Mouse (Mus musculus) limb, embryonic 12.5 days (tissue): ENCODE data around the gene Arid1b. TPM values are rescaled to one million over a fixed set of nuclear protein-coding genes. Genes with fewer than 3 reads are reported as not detected.

Experiments used
- ATAC-seq: fragments of 200-750 bp; cut with Nextera tagmentation; 2 replicates; pipeline ENCODE4 v1.8.0; 2017; ENCODE audit warnings: low read depth, moderate TSS enrichment; ENCODE audit not compliant: insufficient number of reproducible peaks, insufficient read depth, low FRiP score, low TSS enrichment
- H3K27ac ChIP-seq: fragments of 300-500 bp; sonication (generic); 2 replicates; pipeline ENCODE4 v1.5.1; 2016; ENCODE audit warnings: mild to moderate bottlenecking, moderate library complexity
- H3K27me3 ChIP-seq: fragments of 300-500 bp; sonication (generic); 2 replicates; pipeline ENCODE4 v1.6.1; 2016; ENCODE audit warnings: mild to moderate bottlenecking, moderate library complexity
- H3K36me3 ChIP-seq: fragments of 300-500 bp; sonication (generic); 2 replicates; pipeline ENCODE4 v1.6.1; 2016; ENCODE audit warnings: mild to moderate bottlenecking, moderate library complexity
- H3K4me1 ChIP-seq: fragments of 300-500 bp; sonication (generic); replicated peaks from 2 replicates; pipeline ENCODE4 v1.6.1; 2016
- H3K4me2 ChIP-seq: fragments of 300-500 bp; sonication (generic); 2 replicates; pipeline ENCODE4 v1.6.1; 2016; ENCODE audit warnings: mild to moderate bottlenecking, moderate library complexity
- H3K4me3 ChIP-seq: fragments of 300-500 bp; sonication (generic); replicated peaks from 2 replicates; pipeline ENCODE4 v1.5.1; 2016; ENCODE audit warnings: mild to moderate bottlenecking
- H3K9ac ChIP-seq: fragments of 300-500 bp; sonication (generic); replicated peaks from 2 replicates; pipeline ENCODE4 v1.6.1; 2016; ENCODE audit warnings: mild to moderate bottlenecking, moderate library complexity
- H3K9me3 ChIP-seq: fragments of 300-500 bp; sonication (generic); 2 replicates; pipeline ENCODE4 v1.6.1; 2016; ENCODE audit warnings: mild to moderate bottlenecking, moderate library complexity
- WGBS: fragments of 180-500 bp; shearing (Covaris S2); methylation state at CpG from one replicate; pipeline ENCODE4 v1.1.7; 2016; 5-methylcytosine and 5-hydroxymethylcytosine counted together
- polyA plus RNA-seq: library from polyadenylated mRNA; unstranded; fragments of >200 nt; fragmentation: Nextera tagmentation; extraction: Ambion mirVana; gene quantifications from 2 replicates; pipeline ENCODE4 v1.2.1, GENCODE M21; 2016

Arid1b gene
- polyA plus RNA-seq, 1 experiment from 2014 or later, result 18.2 TPM

DNA sequence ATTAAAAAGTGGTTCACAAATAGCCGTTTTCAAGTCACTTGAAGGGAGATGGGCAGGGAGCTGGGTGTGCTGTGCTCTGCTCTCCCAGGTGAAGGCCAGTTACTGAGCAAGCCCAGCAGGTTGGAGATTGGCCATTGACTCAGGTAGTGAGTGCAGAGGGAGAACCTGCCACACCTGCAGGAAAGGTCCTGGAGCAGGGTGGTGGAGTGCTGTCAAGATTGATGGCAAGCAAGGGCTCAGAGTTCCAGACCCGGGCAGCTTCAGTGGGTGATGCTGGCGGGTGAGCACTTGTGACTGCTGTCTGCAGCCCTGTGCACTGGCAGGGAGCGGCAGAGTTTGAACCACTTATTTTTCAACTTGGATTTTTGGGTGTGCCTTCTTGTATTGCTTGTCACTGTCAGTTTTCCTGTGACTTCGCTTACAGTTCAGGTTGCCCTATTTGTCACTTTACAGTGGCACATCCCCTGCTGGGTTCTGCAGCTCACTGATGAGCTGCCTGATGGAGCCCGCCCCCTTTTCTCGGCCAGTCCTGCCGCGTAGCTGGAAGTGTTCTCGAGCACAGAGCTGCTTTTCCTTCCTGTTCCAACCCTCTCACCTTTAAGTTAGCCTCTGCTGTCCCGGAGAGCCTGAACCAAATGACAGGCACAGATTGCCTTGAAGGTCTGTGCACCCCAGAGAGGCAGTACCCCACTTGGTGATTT is 27.3 kb downstream of the Arid1b start:
- Histone ChIP-seq H3K4me3 (no peak overlapping the region), H3K27me3 (no peaks in the 10 kb centered on the region), H3K9me3 (no peaks in the 10 kb centered on the region), H3K4me2 (0 out of 2 replicates have a peak overlapping the region, but pooled peaks have one; percentile 4), H3K4me1 (peaks cover 46% of the 10 kb centered on the region), H3K36me3 (peaks cover 8% of the 10 kb centered on the region; the same call in 1 of the 2 replicates), H3K27ac (no peak overlapping the region), H3K9ac (no peak overlapping the region)
- 0 out of 2 replicates have a peak, but pooled peaks have one; percentile 63 for ATAC-seq
- 25% methylated on average over 11 of the region's 11 CpGs for WGBS

DNA sequence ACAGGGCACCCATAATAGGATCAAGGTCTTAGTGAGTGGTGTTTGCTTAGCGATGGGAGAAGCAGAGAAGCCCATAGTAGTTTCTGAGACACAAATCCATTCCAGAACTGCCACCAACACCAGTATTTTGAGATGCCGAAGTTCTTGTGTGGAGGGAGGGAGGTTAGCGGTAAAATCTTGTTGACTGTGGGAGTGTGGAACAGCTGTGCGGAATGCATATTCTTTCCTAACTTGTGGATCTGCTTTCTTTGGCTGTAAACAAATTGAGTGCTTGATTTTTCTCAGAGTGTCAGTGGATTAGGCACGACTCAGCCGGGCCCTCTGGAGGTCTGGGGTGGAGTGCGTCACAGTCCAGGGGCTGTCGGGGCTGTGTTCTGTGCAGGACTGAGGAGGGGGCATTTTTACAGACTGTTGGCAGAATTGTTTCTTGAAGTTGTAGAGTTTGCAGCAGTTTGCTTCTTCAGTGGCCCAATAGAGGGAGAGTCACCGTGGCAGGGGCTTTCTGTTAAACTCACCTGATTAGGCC is 27.9 kb downstream of the Arid1b start:
- Histone ChIP-seq H3K27me3 (no peaks in the 10 kb centered on the region), H3K4me1 (peaks cover 43% of the 10 kb centered on the region), H3K4me3 (no peak overlapping the region), H3K4me2 (0 out of 2 replicates have a peak overlapping the region, but pooled peaks have one; percentile 4), H3K9ac (no peak overlapping the region), H3K9me3 (no peaks in the 10 kb centered on the region), H3K36me3 (peaks cover 8% of the 10 kb centered on the region; the same call in 1 of the 2 replicates), H3K27ac (no peak overlapping the region)
- WGBS, result 54% methylated on average over 9 of the region's 9 CpGs
- ATAC-seq, result no peak

- 84% methylated on average over 10 of the region's 10 CpGs for WGBS
- H3K27ac ChIP-seq, result no peak overlapping the region
- H3K27me3 ChIP-seq, result no peaks in the 10 kb centered on the region
- ATAC-seq, result no peak
- no peak overlapping the region for H3K9ac ChIP-seq
- no peak overlapping the region for H3K4me3 ChIP-seq
- no peaks in the 10 kb centered on the region for H3K9me3 ChIP-seq
- peaks cover 8% of the 10 kb centered on the region; the same call in 1 of the 2 replicates for H3K36me3 ChIP-seq
- H3K4me2 ChIP-seq, result no peak overlapping the region
- peaks cover 35% of the 10 kb centered on the region for H3K4me1 ChIP-seq
Measured at GRCm38 (mm10) chr17:5023745-5024144, 29.6 kb downstream of the Arid1b start.

DNA sequence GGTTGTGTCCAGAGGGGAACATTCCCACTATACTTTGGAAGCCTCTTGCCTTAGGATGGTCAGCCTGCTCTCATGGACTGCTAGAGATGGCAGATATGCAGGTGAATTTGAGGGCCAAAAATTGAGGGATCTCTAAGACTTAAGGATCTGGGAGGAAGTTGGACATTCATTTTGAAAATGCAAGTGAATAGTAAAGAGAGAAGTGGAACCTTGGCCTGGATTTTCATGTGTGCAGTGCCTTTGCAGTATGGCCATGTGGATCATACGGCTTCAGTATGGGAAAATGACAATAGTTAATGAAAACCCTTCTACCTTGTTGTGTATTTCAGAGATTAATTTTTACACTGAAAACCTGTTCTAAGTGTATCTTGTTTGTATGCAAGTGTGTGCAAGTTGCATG is 31.3 kb downstream of the Arid1b start:
- no peak overlapping the region for H3K4me3 ChIP-seq
- no peak overlapping the region for H3K4me2 ChIP-seq
- no peaks in the 10 kb centered on the region for H3K27me3 ChIP-seq
- H3K9me3 ChIP-seq, result no peaks in the 10 kb centered on the region
- no peaks in the 10 kb centered on the region for H3K36me3 ChIP-seq
- no peak overlapping the region for H3K27ac ChIP-seq
- 94% methylated on average over 1 of the region's 1 CpGs for WGBS
- no peak for ATAC-seq
- H3K9ac ChIP-seq, result no peak overlapping the region
- H3K4me1 ChIP-seq, result peaks cover 34% of the 10 kb centered on the region

DNA sequence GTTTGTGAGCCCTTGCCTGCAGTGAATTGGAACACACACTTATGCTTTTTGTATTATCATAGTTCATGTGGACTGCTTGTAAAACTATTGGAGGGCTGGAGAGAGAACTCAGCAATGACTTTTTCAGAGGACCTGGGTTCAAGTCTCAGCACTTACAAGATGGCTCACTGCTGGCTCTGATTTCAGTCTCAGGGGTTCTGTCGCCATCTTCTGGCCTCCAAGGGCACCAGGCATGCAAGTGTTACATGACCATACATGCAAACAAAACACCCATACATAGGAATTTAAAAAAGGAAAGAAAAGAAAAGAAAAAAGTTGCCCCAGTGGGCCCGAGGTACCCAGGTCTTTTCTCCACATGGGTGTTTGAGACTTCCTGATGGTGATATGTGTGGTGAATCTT is 32.4 kb downstream of the Arid1b start:
- H3K4me1 ChIP-seq, result peaks cover 23% of the 10 kb centered on the region
- H3K27me3 ChIP-seq, result no peaks in the 10 kb centered on the region
- H3K36me3 ChIP-seq, result no peaks in the 10 kb centered on the region
- no peak overlapping the region for H3K4me3 ChIP-seq
- H3K9ac ChIP-seq, result no peak overlapping the region
- WGBS, result 67% methylated on average over 2 of the region's 2 CpGs
- no peak for ATAC-seq
- H3K27ac ChIP-seq, result no peak overlapping the region
- no peak overlapping the region for H3K4me2 ChIP-seq
- no peaks in the 10 kb centered on the region for H3K9me3 ChIP-seq

GRCm38 (mm10) chr17:5029148-5029547 is 35.0 kb downstream of the Arid1b start:
- no peak overlapping the region for H3K9ac ChIP-seq
- peaks cover 4% of the 10 kb centered on the region; the same call in 1 of the 2 replicates for H3K4me1 ChIP-seq
- H3K4me3 ChIP-seq, result no peak overlapping the region
- ATAC-seq, result no peak
- no peaks in the 10 kb centered on the region for H3K27me3 ChIP-seq
- WGBS, result 90% methylated on average over 4 of the region's 4 CpGs
- no peaks in the 10 kb centered on the region for H3K9me3 ChIP-seq
- H3K4me2 ChIP-seq, result no peak overlapping the region
- H3K27ac ChIP-seq, result no peak overlapping the region
- no peaks in the 10 kb centered on the region for H3K36me3 ChIP-seq

- H3K9ac ChIP-seq, result no peak overlapping the region
- H3K4me2 ChIP-seq, result no peak overlapping the region
- no peak overlapping the region for H3K27ac ChIP-seq
- H3K27me3 ChIP-seq, result no peaks in the 10 kb centered on the region
- H3K4me1 ChIP-seq, result peaks cover 5% of the 10 kb centered on the region
- 92% methylated on average over 2 of the region's 2 CpGs for WGBS
- ATAC-seq, result no peak
- H3K9me3 ChIP-seq, result no peaks in the 10 kb centered on the region
- no peak overlapping the region for H3K4me3 ChIP-seq
- H3K36me3 ChIP-seq, result no peaks in the 10 kb centered on the region
Measured at GRCm38 (mm10) chr17:5030290-5030689, 36.2 kb downstream of the Arid1b start.

DNA sequence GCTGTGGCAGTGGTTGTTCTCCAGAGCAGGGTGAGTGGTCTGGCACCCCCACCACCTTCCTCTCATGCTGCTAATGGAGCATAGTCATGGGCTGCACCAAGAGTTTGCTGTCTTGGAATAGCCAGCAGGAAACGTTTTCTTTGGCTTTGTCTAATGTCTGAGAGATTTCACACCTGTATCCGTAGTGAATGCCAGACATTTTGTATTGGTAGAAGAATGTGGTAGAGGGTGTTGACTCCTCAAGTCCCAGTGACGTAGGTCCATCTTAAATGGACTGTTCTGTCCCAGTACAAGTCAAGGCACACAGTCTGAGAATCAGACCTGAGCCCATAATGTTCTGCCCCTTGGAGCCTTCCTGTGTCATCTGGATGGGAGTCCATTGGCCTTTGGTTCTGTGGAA is 39.2 kb downstream of the Arid1b start:
- peaks cover 33% of the 10 kb centered on the region for H3K4me1 ChIP-seq
- WGBS, result 73% methylated on average over 3 of the region's 3 CpGs
- H3K27ac ChIP-seq, result no peak overlapping the region
- no peaks in the 10 kb centered on the region for H3K27me3 ChIP-seq
- H3K9ac ChIP-seq, result no peak overlapping the region
- H3K4me3 ChIP-seq, result no peak overlapping the region
- no peaks in the 10 kb centered on the region for H3K9me3 ChIP-seq
- H3K4me2 ChIP-seq, result no peak overlapping the region
- H3K36me3 ChIP-seq, result no peaks in the 10 kb centered on the region
- no peak for ATAC-seq

DNA sequence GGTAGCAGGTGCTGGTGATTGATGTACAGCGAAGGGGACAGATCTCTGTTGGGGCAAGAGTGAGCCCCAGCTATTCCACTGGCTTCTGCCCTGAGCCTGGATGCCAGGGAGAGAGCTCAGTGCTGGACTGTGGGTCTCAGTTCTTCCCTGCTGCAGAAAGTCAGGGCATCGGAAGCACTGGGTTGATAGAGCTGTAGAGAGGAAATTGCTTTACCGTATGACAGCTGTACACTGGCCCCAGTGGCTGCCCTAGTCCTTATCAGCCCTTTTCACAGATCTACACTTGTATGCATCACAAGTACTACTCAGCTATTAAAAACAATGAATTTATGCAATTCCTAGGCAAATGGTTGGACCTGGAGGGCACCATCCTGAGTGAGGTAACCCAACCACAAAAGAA is 40.1 kb downstream of the Arid1b start:
- H3K9ac ChIP-seq, result no peak overlapping the region
- no peak for ATAC-seq
- WGBS, result 85% methylated on average over 3 of the region's 3 CpGs
- no peak overlapping the region for H3K4me2 ChIP-seq
- H3K27ac ChIP-seq, result no peak overlapping the region
- no peaks in the 10 kb centered on the region for H3K9me3 ChIP-seq
- no peak overlapping the region for H3K4me3 ChIP-seq
- no peaks in the 10 kb centered on the region for H3K27me3 ChIP-seq
- no peaks in the 10 kb centered on the region for H3K36me3 ChIP-seq
- H3K4me1 ChIP-seq, result peaks cover 39% of the 10 kb centered on the region

- WGBS, result 42% methylated on average over 2 of the region's 2 CpGs
- no peak overlapping the region for H3K27ac ChIP-seq
- H3K27me3 ChIP-seq, result no peaks in the 10 kb centered on the region
- no peaks in the 10 kb centered on the region for H3K9me3 ChIP-seq
- peaks cover 10% of the 10 kb centered on the region for H3K36me3 ChIP-seq
- no peak overlapping the region for H3K4me3 ChIP-seq
- no peak overlapping the region for H3K9ac ChIP-seq
- no peak overlapping the region for H3K4me2 ChIP-seq
- ATAC-seq, result no peak
- H3K4me1 ChIP-seq, result peaks cover 44% of the 10 kb centered on the region
Measured at GRCm38 (mm10) chr17:5036200-5036835, 42.2 kb downstream of the Arid1b start.

- ATAC-seq, result no peak
- no peaks in the 10 kb centered on the region for H3K9me3 ChIP-seq
- no peak overlapping the region for H3K27ac ChIP-seq
- H3K4me3 ChIP-seq, result no peak overlapping the region
- H3K4me2 ChIP-seq, result no peak overlapping the region
- H3K36me3 ChIP-seq, result peaks cover 18% of the 10 kb centered on the region
- H3K9ac ChIP-seq, result no peak overlapping the region
- H3K4me1 ChIP-seq, result peaks cover 48% of the 10 kb centered on the region
- 75% methylated on average over 8 of the region's 8 CpGs for WGBS
- H3K27me3 ChIP-seq, result no peaks in the 10 kb centered on the region
Measured at GRCm38 (mm10) chr17:5037199-5037598, 43.1 kb downstream of the Arid1b start.
